Mouse (Mus musculus) cerebellum, adult 9-11 months (tissue): ENCODE results near the gene Ano8.
"Not testable (repeated sequence)": the region's sequence is repeated elsewhere in the genome, so short reads cannot be mapped to it uniquely, and the experiment has no call there.

ENCODE experiments used
- DNase-seq: peaks from one replicate; pipeline ENCODE4 v3.0.0; 2022

The Ano8 gene

GRCm38 (mm10) chr8:71432935-71433334 is 52.8 kb downstream of the Ano8 start:
- DNase-seq: not testable (repeated sequence)
